Mouse (Mus musculus): ENCODE results near the gene Armh3. TPM values are rescaled to one million over a fixed set of nuclear protein-coding genes. Genes with fewer than 3 reads are reported as not detected.
"Not testable (repeated sequence)": the region's sequence is repeated elsewhere in the genome, so short reads cannot be mapped to it uniquely, and the experiment has no call there.

Armh3 gene
- polyA plus RNA-seq, 1 experiment, result 12.3 TPM

DNA sequence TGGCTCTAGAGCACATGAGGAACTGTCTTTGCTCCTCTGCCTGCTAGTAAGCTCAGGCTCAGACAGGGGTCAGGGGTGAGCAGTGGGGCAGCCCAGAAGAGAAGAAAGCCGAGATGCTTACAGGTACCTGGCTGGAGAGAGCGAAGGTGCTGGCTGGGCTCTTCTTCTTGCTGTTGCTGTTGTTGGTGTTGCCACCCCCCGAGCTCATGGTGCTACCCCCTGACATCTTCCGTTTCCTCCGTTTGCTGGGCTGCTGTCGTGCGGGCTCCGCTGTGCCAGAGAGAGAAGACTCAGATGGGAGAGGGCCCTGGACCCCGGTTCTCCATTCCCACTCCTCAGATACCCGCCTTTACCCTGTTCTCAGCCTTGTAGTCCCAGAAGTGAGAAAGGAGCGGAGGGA lies 35.6 kb upstream of the Armh3 start:
- DNase-seq (ENCODE audit: low read depth), result no peak

DNA sequence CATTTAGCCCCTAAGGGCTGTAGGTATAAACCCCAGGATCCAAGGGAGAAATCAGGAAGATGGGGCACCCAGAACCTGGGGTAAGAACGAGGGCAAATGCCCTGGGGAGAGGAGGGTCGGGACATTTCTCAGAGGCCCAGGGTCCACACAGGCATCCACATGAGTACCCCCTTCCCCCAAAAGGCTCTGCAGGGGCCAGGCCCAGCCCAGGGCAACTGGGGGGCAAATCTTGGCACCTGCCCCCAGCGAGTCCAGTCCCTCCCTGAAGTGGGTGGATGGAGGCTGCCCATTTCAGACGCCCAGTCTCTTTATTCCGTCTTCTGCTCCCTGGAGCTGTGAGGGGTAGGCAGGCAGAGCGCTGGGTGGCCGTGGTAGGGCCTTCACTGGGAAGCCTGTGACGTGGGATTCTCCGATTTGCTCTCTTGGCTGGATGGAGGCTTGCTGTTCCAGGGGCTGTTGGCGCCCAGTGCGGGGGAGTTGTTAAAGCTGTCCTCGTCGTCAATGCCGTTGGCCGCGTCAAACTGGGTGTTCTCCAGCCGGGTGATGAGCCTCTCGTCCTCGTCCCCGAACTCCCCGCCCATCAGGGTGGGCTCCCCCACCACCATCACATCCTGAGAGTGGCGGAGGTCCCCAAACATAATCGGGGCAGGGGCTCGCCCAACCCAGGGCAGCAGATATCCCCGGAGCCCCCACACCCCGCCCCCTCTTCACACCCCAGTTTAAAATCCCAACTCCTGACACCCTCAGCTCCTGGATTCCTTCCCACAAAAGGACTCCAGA lies 34.6 kb upstream of the Armh3 start:
- DNase-seq (ENCODE audit: low read depth), result no peak

DNA sequence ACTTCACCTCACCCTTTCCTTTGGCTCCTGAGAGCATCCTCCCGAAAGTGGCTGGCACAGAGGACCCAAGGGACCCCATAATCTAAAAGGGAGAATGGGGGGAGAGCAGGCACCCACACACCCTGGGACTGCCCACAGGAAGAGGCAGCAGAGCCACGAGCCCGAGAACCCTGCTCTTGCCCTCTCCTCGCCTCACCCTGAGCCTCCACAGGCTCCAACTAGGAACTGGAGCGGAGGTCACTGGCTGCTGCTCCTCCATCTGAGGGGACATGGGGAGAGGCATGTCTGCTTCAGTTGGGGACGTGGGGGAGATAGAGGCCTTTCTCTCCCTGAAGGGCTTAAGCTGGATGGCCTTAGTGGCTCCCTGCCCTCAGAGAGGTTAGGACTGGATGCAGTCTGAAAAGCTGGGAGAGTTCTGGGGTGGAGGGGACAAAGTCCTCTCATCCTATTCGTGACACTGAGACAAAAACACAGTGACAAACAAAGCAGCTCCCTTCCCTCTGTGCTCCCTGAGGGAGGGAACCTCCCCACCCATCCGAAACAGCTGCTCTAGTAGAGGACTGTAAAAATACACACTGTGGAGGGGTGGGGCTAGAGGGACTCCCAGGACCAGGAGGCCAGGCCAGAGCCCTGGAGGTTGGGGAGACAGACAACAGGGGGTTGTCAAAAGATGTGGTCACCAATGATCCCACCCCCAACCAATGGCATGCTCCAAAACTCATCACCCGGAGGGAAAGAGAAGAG lies 33.6 kb upstream of the Armh3 start:
- no peak for DNase-seq (ENCODE audit: low read depth)

DNA sequence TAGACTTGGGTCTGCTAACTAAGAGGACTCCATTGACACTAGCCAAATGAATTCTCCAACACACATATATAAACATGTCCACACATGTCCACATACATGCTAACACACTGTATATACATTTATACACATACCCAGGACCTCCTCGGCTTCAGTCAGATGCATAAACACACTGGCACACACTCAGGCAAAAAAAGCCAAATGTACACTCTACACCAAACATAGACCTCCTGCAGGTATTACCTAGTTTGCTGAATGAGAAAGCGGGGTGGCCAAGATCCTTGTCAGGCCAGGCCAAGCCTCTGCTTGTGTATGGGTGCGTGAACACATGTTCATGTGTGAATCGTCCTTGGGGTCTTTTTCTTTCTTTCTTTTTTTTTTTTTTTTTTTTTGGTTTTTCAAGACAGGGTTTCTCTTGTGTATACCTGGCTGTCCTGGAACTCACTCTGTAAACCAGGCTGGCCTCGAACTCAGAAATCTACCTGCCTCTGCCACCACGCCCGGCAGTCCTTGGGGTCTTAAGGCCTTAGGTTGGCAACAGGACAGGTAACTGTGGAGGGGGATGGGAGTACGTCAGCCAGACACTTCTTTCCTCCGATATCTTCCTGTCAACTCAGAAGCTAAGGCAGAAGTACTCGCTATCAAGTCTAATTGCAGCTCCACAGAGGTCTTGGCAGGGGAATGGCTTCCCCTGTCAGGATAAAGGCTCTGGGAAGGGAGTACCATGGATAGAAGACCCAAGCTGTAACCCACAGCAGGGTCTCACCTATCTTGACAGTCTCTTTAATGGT lies 32.1 kb upstream of the Armh3 start:
- DNase-seq (ENCODE audit: low read depth), result no peak

DNA sequence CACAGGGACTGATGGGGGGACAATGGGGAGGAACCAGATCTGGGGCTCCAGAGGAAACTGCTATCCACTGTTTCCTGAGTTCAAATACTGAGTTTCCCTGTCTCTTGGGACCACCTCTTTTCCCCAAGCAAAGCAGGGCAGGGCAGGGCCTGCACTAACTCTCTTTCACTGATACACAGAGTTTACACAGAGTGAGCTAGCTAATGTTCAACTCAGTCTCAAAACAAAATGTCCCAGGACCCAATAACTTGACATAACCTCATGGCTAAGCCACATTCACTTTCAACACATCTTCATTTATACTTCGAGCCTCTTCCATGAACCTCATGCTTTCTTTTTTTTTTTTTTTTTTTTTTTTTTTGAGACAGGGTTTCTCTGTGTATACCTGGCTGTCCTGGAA lies 31.4 kb upstream of the Armh3 start:
- DNase-seq (ENCODE audit: low read depth), result no peak

DNA sequence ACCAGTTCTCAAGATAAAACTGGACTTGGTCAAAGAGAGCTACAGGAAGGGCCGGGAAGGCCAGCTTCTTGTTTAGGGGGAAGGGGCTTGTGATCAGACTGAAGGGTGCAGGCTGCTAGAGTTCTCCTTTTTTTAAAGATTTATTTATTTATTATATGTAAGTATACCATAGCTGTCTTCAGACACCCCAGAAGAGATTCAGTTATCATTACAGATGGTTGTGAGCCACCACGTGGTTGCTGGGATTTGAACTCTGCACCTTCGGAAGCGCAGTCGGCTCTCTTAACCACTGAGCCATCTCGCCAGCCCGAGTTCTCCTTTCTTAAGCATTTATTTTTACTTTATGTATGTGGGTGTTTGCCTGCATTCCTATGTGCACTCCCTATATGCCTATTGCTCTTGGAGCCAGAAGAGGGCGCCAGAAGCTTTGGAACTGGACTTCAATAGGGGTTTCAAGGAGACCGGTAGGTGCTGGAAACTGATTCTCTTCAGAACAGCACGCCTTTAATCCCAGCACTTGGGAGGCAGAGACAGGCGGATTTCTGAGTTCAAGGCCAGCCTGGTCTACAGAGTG lies 30.5 kb upstream of the Armh3 start:
- no peak for DNase-seq (ENCODE audit: low read depth)

DNA sequence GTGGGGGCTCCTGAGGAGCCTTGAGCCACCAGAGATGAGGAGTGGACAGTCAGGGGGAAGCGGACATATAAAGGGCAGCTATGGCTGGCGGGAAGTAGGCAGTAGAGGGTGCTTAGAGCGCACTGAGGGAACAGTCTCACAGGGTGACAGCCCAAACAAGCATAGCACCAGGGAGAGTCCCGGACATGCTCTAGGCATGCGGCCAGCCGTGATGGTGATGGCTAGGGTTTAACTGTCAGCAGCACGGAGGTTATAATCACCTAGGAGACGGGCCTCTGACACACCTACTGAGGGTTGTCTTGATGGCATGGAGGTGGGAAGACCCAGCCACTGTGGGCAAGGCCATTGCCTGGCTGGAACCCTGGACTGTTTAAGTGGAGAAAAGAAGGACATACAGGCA lies 28.3 kb upstream of the Armh3 start:
- DNase-seq (ENCODE audit: low read depth), result no peak

DNA sequence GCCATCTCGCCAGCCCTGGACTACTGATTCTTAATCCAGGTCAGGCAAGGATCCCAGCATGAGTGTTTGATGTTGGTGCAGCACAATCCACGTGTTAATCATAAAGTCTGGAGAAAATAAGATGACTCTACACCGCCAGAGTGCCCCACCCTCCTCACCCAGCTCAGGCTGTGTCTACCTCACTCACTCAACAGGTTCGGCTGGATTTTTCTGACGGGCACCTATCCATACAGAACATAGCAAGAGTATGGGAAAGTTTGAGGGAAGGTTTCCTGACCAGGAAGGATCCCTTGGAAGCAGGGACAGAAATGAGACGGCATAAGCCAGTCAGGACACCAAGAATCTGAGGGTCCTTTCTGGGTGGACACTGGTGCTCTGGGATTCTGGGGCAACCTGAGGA lies 26.7 kb upstream of the Armh3 start:
- DNase-seq (ENCODE audit: low read depth), result no peak

DNA sequence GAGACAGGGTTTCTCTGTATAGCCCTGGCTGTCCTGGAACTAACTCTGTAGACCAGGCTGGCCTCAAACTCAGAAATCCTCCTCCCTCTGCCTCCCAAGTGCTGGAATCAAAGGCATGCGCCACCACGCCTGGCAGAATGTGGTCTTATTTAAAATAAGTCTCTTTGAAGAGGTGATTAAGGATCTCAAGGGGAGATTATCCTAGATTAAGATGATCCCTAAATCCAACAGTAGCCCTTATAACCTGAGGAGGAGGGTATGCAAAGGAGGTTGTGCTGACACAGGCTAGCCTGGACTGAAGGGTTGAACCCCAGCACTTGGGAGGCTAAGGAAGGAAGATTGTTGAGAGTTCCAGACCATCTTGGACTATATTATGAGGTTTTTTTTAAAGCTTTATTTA lies 17.7 kb upstream of the Armh3 start:
- no peak for DNase-seq (ENCODE audit: low read depth)

DNA sequence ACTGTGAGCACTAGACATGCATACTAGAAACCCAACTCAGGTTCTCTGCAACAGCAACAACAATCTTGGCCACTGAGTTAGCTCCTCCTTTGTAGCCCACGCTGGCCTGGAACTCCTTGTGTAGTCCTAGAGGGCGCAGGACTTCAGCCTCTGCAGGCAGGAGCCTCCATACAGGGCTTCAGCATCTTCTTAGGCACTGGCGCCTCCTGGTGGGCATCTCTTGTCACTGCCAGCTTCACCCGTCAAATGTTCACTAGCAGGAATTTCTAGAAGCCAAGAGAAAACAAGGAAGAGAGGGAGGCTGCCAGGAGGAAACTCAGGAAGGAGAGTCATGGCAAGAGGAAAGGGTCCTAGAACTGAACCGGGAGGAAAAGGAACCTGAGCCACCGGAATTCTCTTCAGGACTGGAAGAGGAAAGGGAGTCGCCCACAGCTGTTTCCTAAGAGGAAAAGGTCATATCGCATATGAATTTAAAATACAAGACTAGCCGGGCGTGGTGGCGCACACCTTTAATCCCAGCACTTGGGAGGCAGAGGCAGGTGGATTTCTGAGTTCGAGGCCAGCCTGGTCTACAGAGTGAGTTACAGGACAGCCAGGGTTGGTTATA lies 16.4 kb upstream of the Armh3 start:
- DNase-seq (ENCODE audit: low read depth), result no peak

DNA sequence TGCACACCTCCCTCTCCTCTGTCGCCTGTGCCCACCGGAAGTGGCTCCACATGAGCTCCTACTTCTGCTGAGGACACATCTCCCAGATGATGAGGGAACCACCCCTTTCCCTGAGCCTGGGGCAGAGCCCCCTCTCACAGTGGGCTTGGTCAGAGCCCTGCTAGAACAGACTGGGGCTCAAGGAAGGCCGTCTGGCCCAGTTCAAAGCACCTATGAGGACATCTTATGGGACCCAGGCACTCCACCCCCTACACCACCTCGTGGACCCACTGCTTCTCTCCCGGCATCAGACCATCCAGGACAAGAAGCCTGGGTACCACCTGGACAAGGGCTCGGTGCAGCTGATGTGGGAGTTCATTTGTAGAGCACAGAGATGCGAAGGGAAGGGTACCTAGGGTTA lies 7.4 kb upstream of the Armh3 start:
- DNase-seq (ENCODE audit: low read depth), result no peak

DNA sequence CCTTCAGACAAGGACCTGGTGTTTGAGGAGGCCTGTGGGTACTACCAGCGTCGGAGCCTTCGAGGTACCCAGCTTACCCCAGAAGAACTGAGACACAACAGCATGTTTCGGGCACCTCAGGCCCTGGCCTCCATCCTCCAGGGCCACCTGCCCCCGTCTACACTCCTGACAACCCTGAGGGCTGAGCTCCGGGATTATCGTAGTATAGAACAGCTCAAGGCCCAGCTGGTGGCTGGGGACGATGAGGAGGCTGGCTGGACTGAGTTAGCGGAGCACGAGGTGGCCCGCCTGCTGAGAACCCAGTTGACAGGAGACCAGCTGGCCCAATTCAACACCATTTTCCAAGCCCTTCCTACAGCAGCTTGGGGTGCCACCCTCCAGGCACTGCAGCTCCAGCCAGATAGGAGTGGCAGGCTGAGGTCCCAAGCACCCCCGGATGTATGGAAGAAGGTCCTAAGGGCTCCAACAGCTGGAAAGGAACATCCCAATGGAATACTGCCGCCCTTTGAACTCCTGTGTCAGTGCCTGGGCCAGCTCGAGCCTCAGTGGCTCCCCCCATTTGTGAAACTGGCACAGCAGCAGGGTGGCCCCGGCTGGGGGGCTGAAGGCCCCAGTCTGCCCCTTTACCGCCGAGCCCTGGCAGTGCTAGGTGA lies 6.7 kb upstream of the Armh3 start:
- no peak for DNase-seq (ENCODE audit: low read depth)

DNA sequence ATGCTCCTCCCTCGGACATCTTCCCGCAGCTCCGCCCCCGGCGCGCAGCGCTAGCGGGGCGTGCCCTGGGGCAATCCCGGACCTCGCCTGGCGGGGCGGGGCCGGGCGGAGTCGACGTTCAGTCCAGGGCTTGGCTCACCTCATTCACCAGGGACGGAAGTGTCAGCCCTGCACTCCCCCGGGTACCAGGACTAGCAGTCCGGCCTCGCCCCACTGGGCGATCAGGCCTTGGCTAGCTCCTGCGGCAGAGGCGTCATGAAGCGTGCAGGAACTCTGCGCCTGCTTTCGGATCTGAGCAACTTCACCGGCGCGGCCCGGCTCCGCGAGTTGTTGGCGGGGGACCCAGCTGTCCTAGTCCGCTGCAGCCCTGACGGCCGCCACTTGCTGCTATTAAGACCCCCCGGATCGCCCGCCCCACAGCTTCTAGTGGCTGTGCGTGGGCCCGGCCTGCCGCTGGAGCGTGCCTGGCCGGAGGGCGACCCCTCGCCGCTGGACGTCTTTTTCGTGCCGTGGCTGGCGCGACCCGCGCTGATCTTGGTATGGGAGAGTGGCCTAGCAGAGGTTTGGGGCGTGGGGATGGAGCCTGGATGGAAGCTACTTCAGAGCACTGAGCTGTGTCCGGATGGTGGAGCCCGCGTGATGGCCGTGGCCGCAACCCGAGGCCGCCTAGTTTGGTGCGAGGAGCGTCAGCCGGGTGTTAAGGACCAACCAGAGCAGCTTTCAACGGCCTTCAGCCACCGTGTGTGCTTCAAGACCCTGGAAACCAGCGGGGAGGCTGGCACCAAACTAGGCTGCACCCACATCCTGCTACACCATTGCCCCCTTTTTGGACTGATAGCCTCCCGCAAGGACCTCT lies 5.3 kb upstream of the Armh3 start, which contains the start of gene Hps6:
Hps6 (plus strand) TSS at position 138 of the 856 bp plus-strand sequence.
- no peak for DNase-seq (ENCODE audit: low read depth)

DNA sequence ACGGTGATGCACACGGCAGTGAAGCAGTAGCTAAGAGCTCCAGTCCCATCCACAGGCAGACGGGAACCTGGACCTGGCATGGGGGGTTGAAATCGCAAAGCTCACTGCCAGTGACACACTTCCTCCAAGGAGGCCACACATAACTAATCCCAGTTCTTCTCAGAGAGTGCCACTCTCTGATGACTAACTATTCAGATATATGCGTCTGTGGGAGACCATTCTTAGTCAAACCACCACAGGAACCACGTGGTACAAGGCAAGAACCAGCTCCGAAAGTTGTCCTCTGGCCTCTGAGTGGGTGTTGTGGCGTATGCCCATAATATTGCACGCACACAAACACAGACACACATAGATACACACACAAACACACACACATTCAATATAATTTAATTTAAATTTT lies 4.0 kb upstream of the Armh3 start:
- no peak for DNase-seq (ENCODE audit: low read depth)

DNA sequence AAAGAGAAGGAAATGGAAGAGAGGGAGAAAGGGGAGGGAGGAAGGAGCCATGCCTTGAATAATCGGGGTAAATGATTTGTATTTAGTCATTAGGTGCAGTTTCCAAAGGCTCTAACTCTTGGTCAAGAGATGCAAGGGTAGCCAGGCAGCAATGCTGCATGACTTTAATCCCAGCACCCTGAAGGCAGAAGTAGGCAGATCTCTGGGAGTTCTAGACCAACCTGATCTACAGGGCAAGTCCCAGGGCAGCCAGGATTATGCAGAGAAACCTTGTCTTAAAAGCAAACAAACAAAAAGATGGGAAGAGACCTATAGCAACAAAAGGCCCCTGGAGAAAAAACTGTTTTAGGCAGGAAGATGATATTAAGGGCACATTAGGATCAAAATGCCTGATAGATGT lies 1.1 kb upstream of the Armh3 start:
- peak; percentile 55 for DNase-seq (ENCODE audit: low read depth)

DNA sequence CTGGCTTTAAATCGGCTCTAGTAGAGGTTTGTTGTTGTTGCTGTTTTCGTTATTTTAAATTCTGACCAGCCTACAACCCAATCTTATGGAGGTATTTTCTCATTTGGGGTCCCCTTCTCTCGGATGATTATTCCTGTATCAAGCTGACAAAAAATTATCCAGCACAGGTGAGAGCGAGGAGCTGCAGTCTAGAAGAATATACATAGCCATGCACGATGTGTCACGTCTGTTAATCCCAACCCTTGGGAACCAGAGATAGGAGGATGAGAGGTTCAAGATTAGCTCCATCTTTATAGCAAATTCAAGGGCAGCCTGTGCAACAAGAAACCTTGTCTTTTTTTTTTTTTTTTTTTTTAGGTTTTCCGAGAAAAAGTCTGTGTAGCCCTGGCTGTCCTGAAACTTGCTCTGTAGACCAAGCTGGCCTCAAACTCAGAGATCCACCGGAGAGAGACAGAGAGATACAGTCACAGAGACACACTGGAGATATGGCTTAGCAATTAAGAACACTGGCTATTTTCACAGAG lies 468 bp upstream of the Armh3 start:
- DNase-seq (ENCODE audit: low read depth), result no peak

DNA sequence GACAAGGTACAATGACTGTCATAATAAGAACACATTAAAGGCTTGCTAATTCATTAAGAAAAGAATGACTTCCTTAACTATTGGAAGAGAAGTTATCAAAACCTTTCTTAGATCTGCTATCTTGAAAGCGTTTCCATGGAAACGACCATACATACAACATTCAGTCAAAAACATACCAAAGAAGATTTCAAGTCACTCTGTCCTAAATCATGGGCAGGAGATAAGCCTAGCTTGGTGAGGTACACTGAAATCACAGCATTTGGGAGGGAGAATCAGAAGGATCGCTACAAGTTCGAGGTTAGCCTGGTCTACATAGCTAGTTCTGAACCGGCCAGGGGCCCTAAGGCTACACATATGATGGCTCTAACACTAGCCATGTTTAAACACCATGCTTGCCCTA lies 923 bp downstream of the Armh3 start:
- DNase-seq (ENCODE audit: low read depth), result no peak

DNA sequence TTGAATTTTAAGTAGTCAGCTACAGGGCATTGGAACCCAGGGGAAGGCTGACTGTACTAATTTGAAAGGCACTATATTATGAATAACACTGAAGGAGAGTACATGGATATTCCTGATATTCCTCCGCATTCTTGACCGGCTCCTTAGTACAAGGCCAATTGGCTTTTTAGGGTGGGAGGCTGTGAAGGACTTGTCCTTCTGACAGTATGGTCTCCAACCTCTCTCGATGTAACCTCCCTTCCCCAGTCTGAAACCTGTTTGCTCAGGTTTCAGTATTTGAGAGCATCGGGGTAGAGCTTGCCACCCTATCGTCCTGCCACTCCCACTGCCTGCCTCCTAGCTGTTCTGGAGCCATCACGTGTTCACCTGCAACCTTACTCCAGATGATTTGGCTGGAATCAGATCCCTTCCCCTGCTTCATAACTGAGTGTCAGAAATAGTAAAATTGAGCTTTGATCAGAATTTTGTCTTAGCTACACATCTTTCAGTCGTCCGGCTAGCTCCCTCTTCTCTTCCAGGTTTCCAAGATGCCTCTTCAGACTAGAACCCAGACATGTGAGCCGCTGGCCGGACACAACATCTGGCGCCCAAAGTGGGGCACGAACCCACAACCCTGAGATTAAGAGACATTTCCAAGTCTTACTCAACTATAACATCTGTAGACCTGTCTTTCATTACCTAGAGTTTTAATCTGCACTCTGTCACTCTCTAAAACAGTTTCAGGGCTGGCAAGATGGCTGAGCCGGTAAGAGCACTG lies 4.1 kb downstream of the Armh3 start:
- DNase-seq (ENCODE audit: low read depth), result no peak

DNA sequence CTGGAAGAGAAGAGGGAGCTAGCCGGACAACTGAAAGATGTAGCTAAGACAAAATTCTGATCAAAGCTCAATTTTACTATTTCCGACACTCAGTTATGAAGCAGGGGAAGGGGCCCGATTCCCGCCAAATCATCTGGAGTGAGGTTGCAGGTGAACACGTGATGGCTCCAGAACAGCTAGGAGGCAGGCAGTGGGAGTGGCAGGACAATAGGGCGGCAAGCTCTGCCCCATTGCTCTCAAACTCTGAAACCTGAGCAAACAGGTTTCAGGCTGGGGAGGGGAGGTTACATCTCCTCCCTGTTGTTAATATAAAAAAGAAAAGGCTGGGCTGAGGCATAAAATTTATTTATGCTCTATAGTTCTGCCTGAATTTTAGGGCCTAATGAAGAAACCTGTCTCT lies 4.8 kb downstream of the Armh3 start:
- not testable (repeated sequence) for DNase-seq (ENCODE audit: low read depth)

Measured in gonadal fat pad, adult 2 months (tissue).